Mouse (Mus musculus) stomach, embryonic 16.5 days (tissue): ENCODE data around the gene Nup54. TPM values are rescaled to one million over a fixed set of nuclear protein-coding genes. Genes with fewer than 3 reads are reported as not detected.
A peak's percentile ranks its signal among the peaks of the same experiment; 100 is the strongest.

ENCODE experiments used
- ATAC-seq: fragments of 200-750 bp; cut with Nextera tagmentation; 2 replicates; pipeline ENCODE4 v1.8.0; 2017; ENCODE audit warnings: moderate number of reproducible peaks, moderate TSS enrichment; ENCODE audit not compliant: insufficient read depth, low FRiP score
- H3K27ac ChIP-seq: fragments of 300-500 bp; sonication (generic); 2 replicates; pipeline ENCODE4 v1.5.1; 2014; ENCODE audit warnings: low read length
- H3K27me3 ChIP-seq: fragments of 300-500 bp; sonication (generic); 2 replicates; pipeline ENCODE4 v1.6.1; 2014; ENCODE audit warnings: low read length, control low read depth, mixed read lengths; ENCODE audit not compliant: control insufficient read depth, insufficient read depth
- H3K36me3 ChIP-seq: fragments of 300-500 bp; sonication (generic); 2 replicates; pipeline ENCODE4 v1.6.1; 2014; ENCODE audit warnings: low read length; ENCODE audit not compliant: control insufficient read depth, insufficient read depth
- H3K4me1 ChIP-seq: fragments of 300-500 bp; sonication (generic); 2 replicates; pipeline ENCODE4 v1.6.1; 2014; ENCODE audit warnings: low read length, control low read depth, mixed read lengths; ENCODE audit not compliant: control insufficient read depth, insufficient read depth
- H3K4me2 ChIP-seq: fragments of 300-500 bp; sonication (generic); 2 replicates; pipeline ENCODE4 v1.6.1; 2014; ENCODE audit warnings: low read depth, low read length, mixed read lengths
- H3K4me3 ChIP-seq: fragments of 300-500 bp; sonication (generic); replicated peaks from 2 replicates; pipeline ENCODE4 v1.5.1; 2014; ENCODE audit warnings: mild to moderate bottlenecking, low read length
- H3K9ac ChIP-seq: fragments of 300-500 bp; sonication (generic); 2 replicates; pipeline ENCODE4 v1.6.1; 2014; ENCODE audit warnings: low read length
- H3K9me3 ChIP-seq: fragments of 300-500 bp; sonication (generic); replicated peaks from 2 replicates; pipeline ENCODE4 v1.6.1; 2016; ENCODE audit warnings: low read length, control low read depth; ENCODE audit not compliant: control insufficient read depth
- WGBS: fragments of 180-500 bp; shearing (Covaris S2); extraction: QIAGEN DNeasy Blood & Tissue Kit; methylation state at CpG from one replicate; pipeline ENCODE4 v1.1.7; 2014; 5-methylcytosine and 5-hydroxymethylcytosine counted together
- polyA plus RNA-seq: library from polyadenylated mRNA; unstranded; fragments of >200 nt; fragmentation: Nextera tagmentation; extraction: Ambion mirVana; gene quantifications from 2 replicates; pipeline ENCODE4 v1.2.1, GENCODE M21; 2015

Gene Nup54
- polyA plus RNA-seq, 1 experiment from 2014 or later: 47.3 TPM

- Histone ChIP-seq H3K9ac (no peak overlapping the region), H3K4me1 (no peaks in the 10 kb centered on the region), H3K27ac (no peak overlapping the region), H3K4me2 (no peak overlapping the region), H3K9me3 (no peaks in the 10 kb centered on the region), H3K36me3 (peaks cover 8% of the 10 kb centered on the region; the same call in 1 of the 2 replicates), H3K4me3 (no peak overlapping the region), H3K27me3 (no peaks in the 10 kb centered on the region)
- WGBS: 56% methylated on average over 5 of the region's 5 CpGs
- no peak for ATAC-seq
Measured at GRCm38 (mm10) chr5:92458726-92459125, 23.7 kb upstream of the Nup54 start.

- no peaks in the 10 kb centered on the region for H3K27me3 ChIP-seq
- H3K4me3 ChIP-seq: no peak overlapping the region
- H3K27ac ChIP-seq: no peak overlapping the region
- 64% methylated on average over 2 of the region's 2 CpGs for WGBS
- no peak overlapping the region for H3K4me2 ChIP-seq
- H3K9ac ChIP-seq: no peak overlapping the region
- no peaks in the 10 kb centered on the region for H3K4me1 ChIP-seq
- no peaks in the 10 kb centered on the region for H3K9me3 ChIP-seq
- ATAC-seq: no peak
- H3K36me3 ChIP-seq: peaks cover 9% of the 10 kb centered on the region; the same call in 1 of the 2 replicates
Measured at GRCm38 (mm10) chr5:92457410-92457809, 22.4 kb upstream of the Nup54 start.

- H3K4me3 ChIP-seq: no peak overlapping the region
- H3K9ac ChIP-seq: no peak overlapping the region
- H3K27ac ChIP-seq: no peak overlapping the region
- no peak overlapping the region for H3K4me2 ChIP-seq
- no peak for ATAC-seq
- no peaks in the 10 kb centered on the region for H3K27me3 ChIP-seq
- H3K36me3 ChIP-seq: peaks cover 16% of the 10 kb centered on the region; the same call in 1 of the 2 replicates
- whole genome bisulfite sequencing: 91% methylated on average over 5 of the region's 5 CpGs
- H3K4me1 ChIP-seq: no peaks in the 10 kb centered on the region
- no peaks in the 10 kb centered on the region for H3K9me3 ChIP-seq
Measured at GRCm38 (mm10) chr5:92452876-92453275, 17.9 kb upstream of the Nup54 start.

GRCm38 (mm10) chr5:92446736-92447135 is 11.7 kb upstream of the Nup54 start:
- Histone ChIP-seq H3K36me3 (peaks cover 20% of the 10 kb centered on the region), H3K27ac (no peak overlapping the region), H3K4me3 (no peak overlapping the region), H3K27me3 (no peaks in the 10 kb centered on the region), H3K4me1 (no peaks in the 10 kb centered on the region), H3K9me3 (no peaks in the 10 kb centered on the region), H3K9ac (no peak overlapping the region), H3K4me2 (no peak overlapping the region)
- ATAC-seq: no peak
- 93% methylated on average over 5 of the region's 5 CpGs for WGBS

GRCm38 (mm10) chr5:92445016-92445415 is 10.0 kb upstream of the Nup54 start:
- no peak overlapping the region for H3K27ac ChIP-seq
- H3K4me1 ChIP-seq: no peaks in the 10 kb centered on the region
- ATAC-seq: no peak
- 92% methylated on average over 2 of the region's 2 CpGs for WGBS
- H3K4me2 ChIP-seq: no peak overlapping the region
- no peaks in the 10 kb centered on the region for H3K27me3 ChIP-seq
- H3K4me3 ChIP-seq: no peak overlapping the region
- H3K36me3 ChIP-seq: peaks cover 15% of the 10 kb centered on the region
- H3K9me3 ChIP-seq: no peaks in the 10 kb centered on the region
- H3K9ac ChIP-seq: no peak overlapping the region

- Histone ChIP-seq H3K27ac (no peak overlapping the region), H3K4me2 (no peak overlapping the region), H3K36me3 (peaks cover 13% of the 10 kb centered on the region), H3K4me3 (no peak overlapping the region), H3K9me3 (no peaks in the 10 kb centered on the region), H3K27me3 (no peaks in the 10 kb centered on the region), H3K9ac (no peak overlapping the region), H3K4me1 (no peaks in the 10 kb centered on the region)
- no peak for ATAC-seq
- WGBS: 71% methylated on average over 7 of the region's 7 CpGs
Measured at GRCm38 (mm10) chr5:92442914-92443313, 7.9 kb upstream of the Nup54 start.

GRCm38 (mm10) chr5:92441494-92441893 is 6.5 kb upstream of the Nup54 start:
- Histone ChIP-seq H3K4me3 (no peak overlapping the region), H3K27ac (no peak overlapping the region), H3K9me3 (no peaks in the 10 kb centered on the region), H3K36me3 (peaks cover 4% of the 10 kb centered on the region), H3K4me1 (no peaks in the 10 kb centered on the region), H3K27me3 (no peaks in the 10 kb centered on the region), H3K4me2 (no peak overlapping the region), H3K9ac (no peak overlapping the region)
- 71% methylated on average over 5 of the region's 5 CpGs for WGBS
- no peak for ATAC-seq

- Histone ChIP-seq H3K4me3 (no peak overlapping the region), H3K9me3 (no peaks in the 10 kb centered on the region), H3K27me3 (no peaks in the 10 kb centered on the region), H3K9ac (no peak overlapping the region), H3K4me1 (peaks cover 2% of the 10 kb centered on the region; the same call in 1 of the 2 replicates), H3K36me3 (no peaks in the 10 kb centered on the region), H3K4me2 (no peak overlapping the region), H3K27ac (no peak overlapping the region)
- no peak for ATAC-seq
- 83% methylated on average over 8 of the region's 8 CpGs for WGBS
Measured at GRCm38 (mm10) chr5:92438540-92438939, 3.5 kb upstream of the Nup54 start.

GRCm38 (mm10) chr5:92434571-92434985 is 441 bp downstream of the Nup54 start:
- Histone ChIP-seq H3K4me1 (peaks cover 7% of the 10 kb centered on the region), H3K27me3 (no peaks in the 10 kb centered on the region), H3K36me3 (no peaks in the 10 kb centered on the region), H3K4me2 (peak overlapping the region; percentile 94), H3K9me3 (no peaks in the 10 kb centered on the region), H3K9ac (peak overlapping the region; percentile 97), H3K27ac (peak overlapping the region; percentile 90), H3K4me3 (peak overlapping the region; percentile 97)
- whole genome bisulfite sequencing: under 1% methylated on average over 38 of the region's 39 CpGs
- ATAC-seq: peak; percentile 69

GRCm38 (mm10) chr5:92434070-92434469 is 949 bp downstream of the Nup54 start:
- no peaks in the 10 kb centered on the region for H3K27me3 ChIP-seq
- peak overlapping the region; percentile 97 for H3K9ac ChIP-seq
- peak overlapping the region; percentile 94 for H3K4me2 ChIP-seq
- no peaks in the 10 kb centered on the region for H3K36me3 ChIP-seq
- H3K4me1 ChIP-seq: peaks cover 7% of the 10 kb centered on the region
- no peak for ATAC-seq
- H3K27ac ChIP-seq: no peak overlapping the region
- H3K9me3 ChIP-seq: no peaks in the 10 kb centered on the region
- WGBS: under 1% methylated on average over 12 of the region's 12 CpGs
- peak overlapping the region; percentile 97 for H3K4me3 ChIP-seq
